Mouse (Mus musculus) heart, postnatal 0 days (tissue): ENCODE data around the gene Khdc4. TPM values are rescaled to one million over a fixed set of nuclear protein-coding genes. Genes with fewer than 3 reads are reported as not detected.

Source experiments
- ATAC-seq: fragments of 200-750 bp; cut with Nextera tagmentation; 2 replicates; pipeline ENCODE4 v1.8.0; 2017; ENCODE audit warnings: low read depth, moderate number of reproducible peaks, moderate library complexity; ENCODE audit not compliant: insufficient read depth
- DNase-seq: peaks from one replicate; pipeline ENCODE4 v3.0.0-alpha.2; 2016; ENCODE audit warnings: low spot score
- H3K27ac ChIP-seq: fragments of 300-500 bp; sonication (generic); 2 replicates; pipeline ENCODE4 v1.5.1; 2014; ENCODE audit warnings: low read depth, mild to moderate bottlenecking
- H3K27me3 ChIP-seq: fragments of 300-500 bp; sonication (generic); 2 replicates; pipeline ENCODE4 v1.6.1; 2014; ENCODE audit warnings: low read length, mixed read lengths; ENCODE audit not compliant: control insufficient read depth, insufficient read depth
- H3K36me3 ChIP-seq: fragments of 300-500 bp; sonication (generic); replicated peaks from 2 replicates; pipeline ENCODE4 v1.6.1; 2014; ENCODE audit warnings: low read length, mixed read lengths; ENCODE audit not compliant: control insufficient read depth, insufficient read depth
- H3K4me1 ChIP-seq: fragments of 300-500 bp; sonication (generic); 2 replicates; pipeline ENCODE4 v1.6.1; 2014; ENCODE audit warnings: antibody characterized with exemption; ENCODE audit not compliant: control insufficient read depth, insufficient read depth
- H3K4me2 ChIP-seq: fragments of 300-500 bp; sonication (generic); 2 replicates; pipeline ENCODE4 v1.6.1; 2014; ENCODE audit warnings: low read depth, mild to moderate bottlenecking, low read length, moderate library complexity
- H3K4me3 ChIP-seq: fragments of 300-500 bp; sonication (generic); 2 replicates; pipeline ENCODE4 v1.5.1; 2014; ENCODE audit warnings: low read depth, low read length
- H3K9ac ChIP-seq: fragments of 300-500 bp; sonication (generic); replicated peaks from 2 replicates; pipeline ENCODE4 v1.6.1; 2014; ENCODE audit warnings: low read depth, low read length, mixed read lengths
- H3K9me3 ChIP-seq: fragments of 300-500 bp; sonication (generic); replicated peaks from 2 replicates; pipeline ENCODE4 v1.6.1; 2016; ENCODE audit warnings: low read length; ENCODE audit not compliant: control insufficient read depth
- CTCF ChIP-seq: IDR thresholded peaks from 2 replicates; pipeline ENCODE4 v1.5.1; 2016; ENCODE audit warnings: antibody characterized with exemption, control low read depth, low read depth
- EP300 ChIP-seq: IDR thresholded peaks from 2 replicates; pipeline ENCODE4 v1.6.1; 2016; ENCODE audit warnings: antibody characterized with exemption, low read depth
- WGBS: fragments of 180-500 bp; shearing (Covaris S2); extraction: QIAGEN DNeasy Blood & Tissue Kit; methylation state at CpG from one replicate; pipeline ENCODE4 v1.1.7; 2014; 5-methylcytosine and 5-hydroxymethylcytosine counted together
- polyA plus RNA-seq: library from polyadenylated mRNA; unstranded; fragments of >200 nt; fragmentation: Nextera tagmentation; extraction: Ambion mirVana; gene quantifications from 2 replicates; pipeline ENCODE4 v1.2.1, GENCODE M21; 2015
- total RNA-seq: library from RNA; depleted of rRNA; stranded (reverse); fragments of >200 nt; gene quantifications from 2 replicates; pipeline ENCODE4 v1.2.3, GENCODE M21; 2014; ENCODE audit warnings: low replicate concordance; rRNA removed

Khdc4 gene
- total and polyA plus RNA-seq, 2 experiments from 2014 or later: 44.4 to 102 TPM

DNA sequence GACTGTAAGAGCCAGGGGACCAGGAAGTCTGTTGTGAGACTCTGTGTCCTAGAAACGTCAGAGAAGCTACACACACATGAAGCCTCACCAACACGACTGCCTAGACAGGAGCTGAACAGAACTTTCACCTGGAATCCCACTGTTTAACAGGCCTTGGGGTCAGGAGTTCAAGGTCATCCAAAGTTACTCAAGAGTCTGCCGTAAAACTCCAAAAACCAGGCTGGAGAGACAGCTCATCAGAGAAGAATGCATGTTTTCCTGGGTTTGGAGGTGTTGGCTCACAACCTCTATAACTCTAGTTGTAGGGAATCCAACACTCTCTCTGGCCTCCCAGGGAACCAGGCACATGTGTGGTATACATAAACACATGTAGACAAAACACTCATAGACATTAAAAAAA is 69.9 kb downstream of the Khdc4 start:
- Histone ChIP-seq H3K36me3 (no peaks in the 10 kb centered on the region), H3K9me3 (no peaks in the 10 kb centered on the region), H3K9ac (no peak overlapping the region), H3K4me1 (peaks cover 13% of the 10 kb centered on the region), H3K27me3 (no peaks in the 10 kb centered on the region), H3K27ac (no peak overlapping the region), H3K4me3 (no peak overlapping the region), H3K4me2 (no peak overlapping the region)
- 43% methylated on average over 3 of the region's 3 CpGs for WGBS
- ATAC-seq (no peak), DNase-seq (no peak)
- TF ChIP-seq CTCF (no peak), EP300 (no peak)

DNA sequence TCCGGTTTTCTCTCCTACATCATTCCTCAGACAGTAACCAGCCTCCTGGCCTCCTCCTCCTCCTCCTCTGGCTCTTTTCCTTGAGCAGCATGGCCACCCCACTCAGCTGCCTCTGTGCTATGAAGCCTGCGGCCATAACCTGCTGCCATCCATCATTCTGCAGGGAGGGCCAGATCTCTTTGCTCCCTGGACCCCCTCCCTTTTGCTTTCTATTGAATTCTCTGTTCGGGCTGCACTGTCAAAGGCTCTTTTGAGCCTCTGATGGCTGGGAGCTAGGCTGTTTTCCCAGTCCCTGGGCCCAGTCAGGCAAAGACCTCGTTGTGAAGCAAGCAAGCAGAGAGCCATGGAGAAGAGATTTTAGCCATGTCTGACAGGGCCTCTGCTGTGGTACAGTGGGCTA is 70.7 kb downstream of the Khdc4 start:
- H3K4me1 ChIP-seq: peaks cover 13% of the 10 kb centered on the region
- no peak overlapping the region for H3K27ac ChIP-seq
- no peaks in the 10 kb centered on the region for H3K9me3 ChIP-seq
- TF ChIP-seq CTCF (no peak), EP300 (no peak)
- ATAC-seq (no peak), DNase-seq (no peak)
- WGBS: 53% methylated on average over 4 of the region's 4 CpGs
- H3K36me3 ChIP-seq: no peaks in the 10 kb centered on the region
- no peak overlapping the region for H3K4me2 ChIP-seq
- H3K27me3 ChIP-seq: no peaks in the 10 kb centered on the region
- H3K9ac ChIP-seq: no peak overlapping the region
- no peak overlapping the region for H3K4me3 ChIP-seq

DNA sequence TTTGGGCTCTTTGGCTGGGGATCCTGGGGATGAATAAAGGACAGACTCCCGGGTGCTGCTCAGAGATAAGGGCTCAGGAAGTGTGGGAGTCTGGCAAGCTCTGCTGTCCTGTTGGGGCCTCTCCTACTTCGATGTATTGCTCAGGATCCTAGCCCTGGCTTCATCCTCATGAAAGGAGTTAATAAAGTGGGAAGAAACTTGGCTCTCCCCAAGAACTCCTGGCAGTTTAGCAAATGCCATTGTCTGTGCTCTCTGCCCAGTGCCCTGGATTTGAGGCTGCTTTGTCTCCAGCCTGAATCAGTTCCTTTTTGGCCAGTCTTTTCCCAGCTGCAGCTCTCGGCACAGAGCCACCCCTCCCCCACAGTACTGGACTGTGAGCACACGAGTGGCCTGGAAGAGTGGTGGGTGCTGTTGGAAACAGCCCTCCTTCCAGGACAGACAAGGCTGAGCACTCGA is 72.5 kb downstream of the Khdc4 start:
- WGBS: 5% methylated on average over 5 of the region's 5 CpGs
- Histone ChIP-seq H3K27me3 (no peaks in the 10 kb centered on the region), H3K9ac (peak overlapping the region; percentile 34; the same call in 1 of the 2 replicates), H3K9me3 (no peaks in the 10 kb centered on the region), H3K36me3 (no peaks in the 10 kb centered on the region), H3K27ac (peak overlapping the region; percentile 89), H3K4me3 (peak overlapping the region; percentile 2; the same call in 1 of the 2 replicates), H3K4me1 (peaks cover 13% of the 10 kb centered on the region), H3K4me2 (peak overlapping the region; percentile 44)
- ATAC-seq: peak; percentile 76
- peak; percentile 74 for DNase-seq
- no peak for TF ChIP-seq CTCF
- TF ChIP-seq EP300: peak; percentile 86

DNA sequence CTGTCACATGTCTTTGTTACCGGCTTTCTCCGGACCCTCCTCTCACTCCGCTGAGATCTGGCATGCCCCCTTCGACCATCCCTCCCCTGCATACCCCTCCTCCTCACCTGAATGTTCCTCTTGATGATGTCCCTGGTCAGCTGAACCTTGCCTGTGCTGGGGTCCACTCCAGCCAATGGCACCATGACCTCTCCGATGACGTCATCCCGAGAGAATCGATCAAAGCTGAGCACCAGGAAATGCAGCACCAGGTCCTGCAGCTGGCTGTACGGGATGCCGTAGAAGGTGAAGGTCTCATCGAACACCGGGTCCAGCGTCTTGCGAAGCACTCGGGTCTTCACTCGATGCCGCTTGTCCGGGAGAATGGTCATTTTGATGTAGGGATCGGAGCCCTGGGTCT is 76.0 kb downstream of the Khdc4 start:
- WGBS: 92% methylated on average over 19 of the region's 19 CpGs
- Histone ChIP-seq H3K9ac (no peak overlapping the region), H3K9me3 (no peaks in the 10 kb centered on the region), H3K27me3 (no peaks in the 10 kb centered on the region), H3K4me1 (peaks cover 13% of the 10 kb centered on the region), H3K4me2 (no peak overlapping the region), H3K4me3 (no peak overlapping the region), H3K27ac (no peak overlapping the region), H3K36me3 (no peaks in the 10 kb centered on the region)
- ATAC-seq (no peak), DNase-seq (no peak)
- TF ChIP-seq EP300 (no peak), CTCF (no peak)

DNA sequence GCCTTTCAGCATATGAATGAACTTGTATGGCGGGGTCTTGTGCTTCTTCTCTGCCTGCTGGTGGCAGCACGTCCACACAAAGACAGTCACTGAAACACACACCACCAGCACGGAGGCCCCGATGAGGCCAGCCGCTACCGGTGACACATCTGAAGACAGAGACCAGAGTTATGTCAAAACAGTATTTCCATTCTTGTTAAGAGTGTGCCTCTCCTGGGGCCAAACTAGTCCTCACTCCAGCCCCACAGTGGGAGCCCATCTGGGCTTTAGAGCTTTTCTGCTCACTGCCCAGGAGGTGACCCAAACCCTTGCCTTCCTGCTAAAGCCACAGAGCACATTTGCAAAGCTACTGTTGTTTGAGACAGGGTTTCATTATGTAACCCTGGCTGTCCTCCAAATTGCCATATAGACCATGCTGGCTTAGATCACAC is 76.8 kb downstream of the Khdc4 start:
- ATAC-seq (peak; percentile 48), DNase-seq (peak; percentile 50)
- no peak overlapping the region for H3K4me3 ChIP-seq
- no peak overlapping the region for H3K4me2 ChIP-seq
- WGBS: 28% methylated on average over 6 of the region's 6 CpGs
- no peaks in the 10 kb centered on the region for H3K36me3 ChIP-seq
- H3K9me3 ChIP-seq: no peaks in the 10 kb centered on the region
- peaks cover 13% of the 10 kb centered on the region for H3K4me1 ChIP-seq
- TF ChIP-seq EP300 (no peak), CTCF (peak; percentile 64)
- H3K27ac ChIP-seq: no peak overlapping the region
- no peak overlapping the region for H3K9ac ChIP-seq
- H3K27me3 ChIP-seq: no peaks in the 10 kb centered on the region

Other genes starting within 250 kb of the Khdc4 start
- gene Sema4a, start 224.6 kb upstream of the Khdc4 start, total RNA-seq: 2.0 and 2.1 TPM in 2 replicates
- gene Sema4a, start 224.6 kb upstream of the Khdc4 start, polyA plus RNA-seq: 0.93 and 1.0 TPM in 2 replicates
- 156 and 210 TPM in 2 replicates for gene Lmna, start 175.8 kb upstream of the Khdc4 start, total RNA-seq
- gene Lmna, start 175.8 kb upstream of the Khdc4 start, polyA plus RNA-seq: 109 and 122 TPM in 2 replicates
- gene Mex3a, start 153.4 kb upstream of the Khdc4 start, total RNA-seq: 6.0 and 9.7 TPM in 2 replicates
- 2.6 and 2.7 TPM in 2 replicates for gene Mex3a, start 153.4 kb upstream of the Khdc4 start, polyA plus RNA-seq
- gene Rab25, start 137.5 kb upstream of the Khdc4 start, total RNA-seq: 0.39 and 2.5 TPM in 2 replicates
- 0.16 TPM in 1 of 2 replicates, not detected in the other for gene Rab25, start 137.5 kb upstream of the Khdc4 start, polyA plus RNA-seq
- 3.6 and 34.6 TPM in 2 replicates for gene Lamtor2, start 132.7 kb upstream of the Khdc4 start, total RNA-seq
- 131 and 136 TPM in 2 replicates for gene Lamtor2, start 132.7 kb upstream of the Khdc4 start, polyA plus RNA-seq
- 74.9 and 82.4 TPM in 2 replicates for gene Ubqln4, start 132.0 kb upstream of the Khdc4 start, total RNA-seq
- gene Ubqln4, start 132.0 kb upstream of the Khdc4 start, polyA plus RNA-seq: 18.3 and 19.0 TPM in 2 replicates
- 246 and 286 TPM in 2 replicates for gene Ssr2, start 109.9 kb upstream of the Khdc4 start, total RNA-seq
- gene Ssr2, start 109.9 kb upstream of the Khdc4 start, polyA plus RNA-seq: 144 and 146 TPM in 2 replicates
- 81.1 and 146 TPM in 2 replicates for gene Arhgef2, start 79.8 kb upstream of the Khdc4 start, total RNA-seq
- gene Arhgef2, start 79.8 kb upstream of the Khdc4 start, polyA plus RNA-seq: 52.2 and 56.1 TPM in 2 replicates
- not detected in 2 replicates for gene Rxfp4, start 32.7 kb upstream of the Khdc4 start, total RNA-seq
- gene Rxfp4, start 32.7 kb upstream of the Khdc4 start, polyA plus RNA-seq: not detected in 2 replicates
- gene Rit1, start 31.0 kb downstream of the Khdc4 start, total RNA-seq: 65.8 and 82.6 TPM in 2 replicates
- 85.4 and 119 TPM in 2 replicates for gene Rit1, start 31.0 kb downstream of the Khdc4 start, polyA plus RNA-seq
- gene Syt11, start 89.4 kb downstream of the Khdc4 start, total RNA-seq: 3.5 and 13.4 TPM in 2 replicates
- 3.2 and 4.7 TPM in 2 replicates for gene Syt11, start 89.4 kb downstream of the Khdc4 start, polyA plus RNA-seq
- 16.3 and 18.4 TPM in 2 replicates for gene Gon4l, start 149.4 kb downstream of the Khdc4 start, total RNA-seq
- 3.8 and 4.2 TPM in 2 replicates for gene Gon4l, start 149.4 kb downstream of the Khdc4 start, polyA plus RNA-seq
- 49.2 and 51.9 TPM in 2 replicates for gene Msto1, start 228.2 kb downstream of the Khdc4 start, total RNA-seq
- 35.2 and 36.6 TPM in 2 replicates for gene Msto1, start 228.2 kb downstream of the Khdc4 start, polyA plus RNA-seq